Mouse (Mus musculus) erythroblast, embryonic 14.5 days (primary cell): ENCODE results near the gene Tnrc6c.

Source experiments
- GATA1 ChIP-seq: IDR thresholded peaks from 2 replicates; pipeline ENCODE4 v1.6.1; 2012; ENCODE audit warnings: low read length, inconsistent platforms, mixed read lengths
- TAL1 ChIP-seq: IDR thresholded peaks from 3 replicates; pipeline ENCODE4 v1.6.1; 2012; ENCODE audit warnings: low read length, inconsistent platforms, mixed read lengths

- TF ChIP-seq TAL1 (no peak), GATA1 (no peak)
These were observed 11.1 kb downstream of the Tnrc6c start for GRCm38 (mm10) chr11:117665189-117665588.
